Mouse (Mus musculus) stomach, embryonic 16.5 days (tissue): ENCODE measurements around the gene Slfn4. TPM values are rescaled to one million over a fixed set of nuclear protein-coding genes. Genes with fewer than 3 reads are reported as not detected.
"Not testable (repeated sequence)": the region's sequence is repeated elsewhere in the genome, so short reads cannot be mapped to it uniquely, and the experiment has no call there.

Source experiments
- ATAC-seq: fragments of 200-750 bp; cut with Nextera tagmentation; 2 replicates; pipeline ENCODE4 v1.8.0; 2017; ENCODE audit warnings: moderate number of reproducible peaks, moderate TSS enrichment; ENCODE audit not compliant: insufficient read depth, low FRiP score
- H3K27ac ChIP-seq: fragments of 300-500 bp; sonication (generic); 2 replicates; pipeline ENCODE4 v1.5.1; 2014; ENCODE audit warnings: low read length
- H3K27me3 ChIP-seq: fragments of 300-500 bp; sonication (generic); 2 replicates; pipeline ENCODE4 v1.6.1; 2014; ENCODE audit warnings: low read length, control low read depth, mixed read lengths; ENCODE audit not compliant: control insufficient read depth, insufficient read depth
- H3K36me3 ChIP-seq: fragments of 300-500 bp; sonication (generic); 2 replicates; pipeline ENCODE4 v1.6.1; 2014; ENCODE audit warnings: low read length; ENCODE audit not compliant: control insufficient read depth, insufficient read depth
- H3K4me1 ChIP-seq: fragments of 300-500 bp; sonication (generic); 2 replicates; pipeline ENCODE4 v1.6.1; 2014; ENCODE audit warnings: low read length, control low read depth, mixed read lengths; ENCODE audit not compliant: control insufficient read depth, insufficient read depth
- H3K4me2 ChIP-seq: fragments of 300-500 bp; sonication (generic); 2 replicates; pipeline ENCODE4 v1.6.1; 2014; ENCODE audit warnings: low read depth, low read length, mixed read lengths
- H3K4me3 ChIP-seq: fragments of 300-500 bp; sonication (generic); replicated peaks from 2 replicates; pipeline ENCODE4 v1.5.1; 2014; ENCODE audit warnings: mild to moderate bottlenecking, low read length
- H3K9ac ChIP-seq: fragments of 300-500 bp; sonication (generic); 2 replicates; pipeline ENCODE4 v1.6.1; 2014; ENCODE audit warnings: low read length
- H3K9me3 ChIP-seq: fragments of 300-500 bp; sonication (generic); replicated peaks from 2 replicates; pipeline ENCODE4 v1.6.1; 2016; ENCODE audit warnings: low read length, control low read depth; ENCODE audit not compliant: control insufficient read depth
- WGBS: fragments of 180-500 bp; shearing (Covaris S2); extraction: QIAGEN DNeasy Blood & Tissue Kit; methylation state at CpG from one replicate; pipeline ENCODE4 v1.1.7; 2014; 5-methylcytosine and 5-hydroxymethylcytosine counted together
- polyA plus RNA-seq: library from polyadenylated mRNA; unstranded; fragments of >200 nt; fragmentation: Nextera tagmentation; extraction: Ambion mirVana; gene quantifications from 2 replicates; pipeline ENCODE4 v1.2.1, GENCODE M21; 2015

Gene Slfn4
- polyA plus RNA-seq, 1 experiment from 2014 or later, result 0.87 TPM

DNA sequence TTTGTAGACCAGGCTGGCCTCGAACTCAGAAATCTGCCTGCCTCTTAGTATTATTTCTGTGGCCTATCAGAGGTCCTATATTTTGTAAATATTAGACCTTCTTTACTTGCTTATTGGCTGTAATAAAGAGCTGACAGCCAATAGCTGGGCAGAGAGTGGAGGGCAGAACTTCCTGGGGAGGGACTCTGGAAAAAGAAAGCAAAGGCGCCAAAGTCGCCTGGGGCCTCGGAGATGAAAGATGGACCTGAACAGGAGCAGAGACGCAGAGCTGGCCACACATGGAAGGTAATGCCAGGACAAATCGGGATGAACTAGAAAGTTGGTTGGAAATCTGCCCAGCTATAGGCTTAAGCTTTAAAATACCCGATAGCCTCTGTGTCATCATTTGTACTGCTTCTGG lies 48.4 kb downstream of the Slfn4 start:
- Histone ChIP-seq H3K27ac (no peak overlapping the region), H3K4me2 (no peak overlapping the region), H3K27me3 (no peaks in the 10 kb centered on the region), H3K9ac (no peak overlapping the region), H3K4me3 (0 out of 2 replicates have a peak overlapping the region, but pooled peaks have one; percentile 5), H3K4me1 (no peaks in the 10 kb centered on the region), H3K36me3 (no peaks in the 10 kb centered on the region), H3K9me3 (no peaks in the 10 kb centered on the region)
- WGBS, result 73% methylated on average over 7 of the region's 7 CpGs
- ATAC-seq, result no peak

DNA sequence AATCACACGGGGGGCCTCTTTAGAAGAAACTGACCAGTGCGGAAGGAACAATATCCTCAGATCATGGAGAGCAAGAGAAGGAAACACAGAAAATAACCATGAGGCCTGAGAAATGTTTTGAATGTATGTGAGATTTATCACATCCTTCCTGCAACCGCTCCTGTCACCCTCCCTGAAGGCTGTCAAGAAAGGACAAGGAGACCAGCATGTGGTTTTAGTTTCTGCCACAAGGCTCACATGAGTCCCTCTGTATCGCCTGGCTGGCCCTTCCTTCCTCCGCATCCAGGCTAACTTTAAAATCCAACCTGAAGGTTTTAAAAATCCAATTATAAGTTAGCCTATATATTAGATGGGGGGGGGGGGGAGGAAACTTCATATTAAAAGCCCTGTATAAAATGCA lies 48.8 kb downstream of the Slfn4 start:
- H3K4me1 ChIP-seq, H3K9me3 ChIP-seq, H3K36me3 ChIP-seq, H3K27ac ChIP-seq, H3K9ac ChIP-seq, ATAC-seq, H3K4me2 ChIP-seq, H3K27me3 ChIP-seq: not testable (repeated sequence)
- 0 out of 2 replicates have a peak overlapping the region, but pooled peaks have one; percentile 5 for H3K4me3 ChIP-seq
- WGBS, result 75% methylated on average over 5 of the region's 5 CpGs

DNA sequence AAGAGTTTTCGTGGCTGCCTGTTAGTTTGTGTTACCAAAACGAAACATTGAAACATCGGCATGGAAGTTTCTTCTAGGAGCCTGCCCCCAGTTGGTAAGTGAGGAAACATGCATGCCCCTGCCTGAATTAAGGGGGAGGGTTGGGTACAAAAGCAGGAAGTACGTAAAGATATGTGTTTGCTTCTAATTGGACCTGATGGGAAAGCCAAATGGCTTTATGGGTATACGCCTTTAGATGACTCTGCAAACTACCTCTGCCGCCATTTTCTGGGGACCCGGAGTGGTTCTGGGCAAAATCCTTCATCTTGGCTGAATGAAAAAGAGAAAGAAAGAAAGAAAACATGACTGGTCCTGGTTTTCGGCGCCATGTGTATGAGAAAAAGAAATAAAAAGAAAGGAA lies 49.2 kb downstream of the Slfn4 start:
- 0 out of 2 replicates have a peak overlapping the region, but pooled peaks have one; percentile 5 for H3K4me3 ChIP-seq
- no peaks in the 10 kb centered on the region for H3K9me3 ChIP-seq
- H3K4me2 ChIP-seq, result no peak overlapping the region
- no peak overlapping the region for H3K9ac ChIP-seq
- ATAC-seq, result no peak
- no peaks in the 10 kb centered on the region for H3K36me3 ChIP-seq
- no peak overlapping the region for H3K27ac ChIP-seq
- WGBS, result 83% methylated on average over 9 of the region's 9 CpGs
- H3K27me3 ChIP-seq, result no peaks in the 10 kb centered on the region
- H3K4me1 ChIP-seq, result no peaks in the 10 kb centered on the region

DNA sequence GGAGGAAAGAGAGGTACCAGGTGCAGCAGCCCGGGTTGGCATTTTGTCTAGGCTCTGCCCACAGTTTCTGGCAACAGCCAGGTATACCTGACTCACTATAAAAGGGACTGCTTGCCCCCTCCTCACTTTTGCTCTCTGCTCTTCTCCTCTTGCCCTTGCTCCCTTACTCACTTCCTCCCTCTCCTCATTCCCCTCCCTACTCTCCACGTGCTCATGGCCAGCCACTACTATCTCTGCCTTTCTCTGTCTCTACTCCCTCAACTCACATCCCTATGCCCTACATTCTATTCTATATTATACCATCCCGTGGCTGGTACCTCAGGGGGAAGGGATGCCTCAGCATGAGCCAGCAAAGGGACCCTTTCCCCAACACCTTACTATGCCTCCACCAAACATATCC lies 49.8 kb downstream of the Slfn4 start:
- no peaks in the 10 kb centered on the region for H3K27me3 ChIP-seq
- H3K9me3 ChIP-seq, result no peaks in the 10 kb centered on the region
- no peaks in the 10 kb centered on the region for H3K4me1 ChIP-seq
- no peak overlapping the region for H3K4me2 ChIP-seq
- peak overlapping the region; percentile 5 for H3K4me3 ChIP-seq
- no peak for ATAC-seq
- no peak overlapping the region for H3K9ac ChIP-seq
- H3K27ac ChIP-seq, result no peak overlapping the region
- no peaks in the 10 kb centered on the region for H3K36me3 ChIP-seq
- 54% methylated on average over 3 of the region's 3 CpGs for WGBS

DNA sequence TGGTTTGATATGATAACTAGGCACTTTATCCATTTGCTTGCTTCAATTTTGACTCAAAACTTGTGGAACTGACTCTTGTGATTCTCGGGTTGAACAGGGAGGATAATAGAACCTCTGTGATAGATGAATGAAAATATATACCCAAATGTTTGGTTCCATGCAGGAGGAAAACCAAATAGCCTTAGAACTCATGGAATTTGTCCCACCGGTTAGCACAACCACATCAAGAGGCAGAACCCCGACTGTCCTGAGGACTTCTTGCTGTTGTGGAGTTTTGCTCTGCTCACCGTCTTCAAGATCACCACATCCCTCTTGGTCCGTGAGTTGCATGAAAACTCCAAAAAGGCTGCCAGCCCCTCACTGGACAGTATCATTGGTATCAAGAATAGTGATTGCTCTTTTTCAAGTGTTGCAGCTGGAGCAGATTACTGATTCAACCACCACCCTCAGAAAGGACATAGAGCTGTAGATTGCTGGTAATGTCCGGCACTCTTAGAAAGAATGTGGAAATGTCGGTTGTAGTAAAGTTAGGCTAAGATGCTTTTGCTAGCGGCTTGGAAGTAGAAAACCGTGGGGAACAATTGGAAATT lies 50.5 kb downstream of the Slfn4 start:
- H3K27me3 ChIP-seq, result no peaks in the 10 kb centered on the region
- peak overlapping the region; percentile 5 for H3K4me3 ChIP-seq
- H3K27ac ChIP-seq, result no peak overlapping the region
- no peak overlapping the region for H3K4me2 ChIP-seq
- 82% methylated on average over 9 of the region's 9 CpGs for WGBS
- H3K36me3 ChIP-seq, result no peaks in the 10 kb centered on the region
- ATAC-seq, result no peak
- no peaks in the 10 kb centered on the region for H3K4me1 ChIP-seq
- H3K9me3 ChIP-seq, result no peaks in the 10 kb centered on the region
- H3K9ac ChIP-seq, result no peak overlapping the region

DNA sequence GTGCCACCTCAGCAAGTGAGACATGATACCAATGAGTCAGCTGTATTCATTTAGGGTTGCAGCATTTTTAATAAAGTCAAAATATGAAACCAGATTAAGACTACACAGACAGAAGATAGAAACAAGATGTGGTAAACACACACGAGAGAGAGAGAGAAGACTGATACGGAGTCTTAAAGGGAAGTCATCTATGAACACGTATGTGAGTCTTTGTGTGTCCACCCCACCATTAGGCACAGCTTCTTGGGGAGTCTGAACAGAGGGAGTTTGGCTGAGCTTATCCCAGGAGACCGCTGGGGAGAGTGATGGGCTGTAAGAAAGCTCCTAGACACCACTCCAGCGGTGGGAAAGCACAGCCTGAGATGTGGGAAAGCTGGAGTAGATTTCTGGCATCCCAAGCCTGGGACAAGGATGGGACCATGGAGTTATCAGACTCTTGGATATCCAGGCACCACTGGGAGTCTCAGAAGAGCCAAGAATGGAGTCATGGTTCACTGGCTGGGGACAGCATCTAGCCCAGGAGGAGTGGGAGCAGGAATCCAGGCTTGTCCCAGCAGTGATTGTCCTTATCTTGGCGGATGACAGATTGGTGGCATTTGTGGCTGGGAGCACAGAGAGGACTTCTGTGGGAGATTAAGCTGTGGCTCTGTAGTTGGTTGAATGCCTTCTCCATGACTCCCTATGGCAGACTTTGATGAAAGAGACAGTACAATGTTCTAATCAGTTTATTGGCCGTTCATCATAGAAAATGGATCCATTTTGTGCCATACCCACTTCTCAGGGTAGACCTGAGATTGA lies 53.1 kb downstream of the Slfn4 start:
- H3K4me1 ChIP-seq, result no peaks in the 10 kb centered on the region
- no peaks in the 10 kb centered on the region for H3K27me3 ChIP-seq
- H3K9ac ChIP-seq, result no peak overlapping the region
- ATAC-seq, result no peak
- whole genome bisulfite sequencing, result 77% methylated on average over 7 of the region's 7 CpGs
- no peak overlapping the region for H3K27ac ChIP-seq
- no peaks in the 10 kb centered on the region for H3K36me3 ChIP-seq
- no peaks in the 10 kb centered on the region for H3K9me3 ChIP-seq
- no peak overlapping the region for H3K4me2 ChIP-seq
- no peak overlapping the region for H3K4me3 ChIP-seq

DNA sequence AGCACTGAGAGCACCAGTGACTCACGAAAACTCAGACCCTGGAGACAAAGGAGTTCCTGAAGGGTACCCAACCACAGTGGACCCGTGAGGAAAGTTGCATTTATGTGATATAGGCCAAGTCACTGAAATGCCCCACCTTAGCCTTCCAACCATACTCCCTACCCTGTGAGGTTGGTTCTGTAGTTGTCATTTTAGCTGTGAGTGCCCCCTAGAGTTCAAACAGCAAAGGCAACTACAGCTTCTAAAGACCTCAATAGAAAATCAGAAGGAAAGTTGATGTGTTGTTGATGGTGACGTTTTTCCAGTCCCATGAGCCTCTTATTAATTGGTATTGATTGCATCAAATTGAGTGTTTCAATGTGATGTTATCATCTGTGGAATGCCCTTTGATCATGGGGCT lies 56.0 kb downstream of the Slfn4 start:
- ATAC-seq, result no peak
- no peak overlapping the region for H3K4me3 ChIP-seq
- 69% methylated on average over 3 of the region's 3 CpGs for WGBS

DNA sequence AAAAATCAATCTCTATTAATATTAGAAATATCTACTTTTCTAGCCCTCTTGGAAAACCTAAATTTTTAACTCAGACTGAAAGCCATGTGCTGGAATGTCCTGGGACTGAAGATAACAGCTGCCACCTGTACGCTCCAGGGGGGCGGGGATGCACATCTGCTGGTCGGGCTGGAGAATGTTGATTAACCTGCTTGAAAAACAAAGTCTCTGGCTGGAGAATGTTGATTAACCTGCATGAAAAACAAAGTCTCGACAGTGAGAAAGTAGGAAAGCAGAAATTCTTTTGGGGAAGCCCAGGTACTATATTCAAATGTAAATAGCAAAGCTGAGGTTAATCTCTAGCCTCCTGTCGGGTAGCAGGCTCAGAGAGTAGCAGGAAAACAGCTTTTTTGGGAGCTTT lies 58.6 kb downstream of the Slfn4 start:
- not testable (repeated sequence) for H3K9me3 ChIP-seq, H3K9ac ChIP-seq, H3K4me3 ChIP-seq, H3K27ac ChIP-seq, H3K27me3 ChIP-seq, H3K36me3 ChIP-seq, H3K4me1 ChIP-seq, ATAC-seq, H3K4me2 ChIP-seq
- 31% methylated on average over 5 of the region's 5 CpGs for WGBS

More for the DNA sequence above, 56.0 kb downstream of the Slfn4 start:
- H3K9me3 ChIP-seq, result no peaks in the 10 kb centered on the region
- no peak overlapping the region for H3K4me2 ChIP-seq
- no peaks in the 10 kb centered on the region for H3K27me3 ChIP-seq
- H3K9ac ChIP-seq, result no peak overlapping the region
- no peaks in the 10 kb centered on the region for H3K4me1 ChIP-seq
- no peaks in the 10 kb centered on the region for H3K36me3 ChIP-seq
- H3K27ac ChIP-seq, result no peak overlapping the region

DNA sequence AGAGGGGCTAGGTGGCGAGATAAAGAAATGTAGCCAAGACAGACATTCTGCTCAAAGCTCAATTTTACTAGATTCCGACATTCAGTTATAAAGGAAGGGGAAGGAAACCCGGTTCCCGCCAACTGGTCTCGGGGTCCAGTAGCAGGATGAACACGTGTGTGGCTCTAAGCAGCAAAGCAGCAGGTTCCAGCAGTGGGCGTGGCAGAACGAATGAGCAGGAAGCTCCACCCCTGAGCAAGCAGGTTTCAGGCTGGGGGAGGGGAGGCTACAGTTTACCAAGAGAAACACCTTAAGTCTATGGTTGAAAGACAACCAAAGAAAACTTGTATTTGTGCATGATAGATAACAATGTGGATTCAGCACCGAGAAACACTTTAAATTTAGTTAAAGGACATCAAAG lies 62.4 kb downstream of the Slfn4 start:
- H3K4me3 ChIP-seq, H3K27me3 ChIP-seq, H3K9ac ChIP-seq, H3K36me3 ChIP-seq, ATAC-seq, H3K27ac ChIP-seq, H3K4me1 ChIP-seq, H3K9me3 ChIP-seq, H3K4me2 ChIP-seq: not testable (repeated sequence)
- WGBS, result 72% methylated on average over 9 of the region's 9 CpGs
